Mouse (Mus musculus) neural tube, embryonic 11.5 days (tissue): ENCODE measurements around the gene Adh5. TPM values are rescaled to one million over a fixed set of nuclear protein-coding genes. Genes with fewer than 3 reads are reported as not detected.
A peak's percentile ranks its signal among the peaks of the same experiment; 100 is the strongest.

ENCODE experiments used
- ATAC-seq: fragments of 200-750 bp; cut with Nextera tagmentation; 2 replicates; pipeline ENCODE4 v1.8.0; 2017; ENCODE audit warnings: moderate number of reproducible peaks, mild to moderate bottlenecking, moderate TSS enrichment, moderate library complexity; ENCODE audit not compliant: insufficient read depth, low FRiP score, low TSS enrichment
- DNase-seq: peaks from one replicate; pipeline ENCODE4 v3.0.0-alpha.2; 2015; ENCODE audit warnings: low spot score
- H3K27ac ChIP-seq: fragments of 300-500 bp; sonication (generic); 2 replicates; pipeline ENCODE4 v1.5.1; 2014; ENCODE audit warnings: low read depth, mild to moderate bottlenecking, low read length
- H3K27me3 ChIP-seq: fragments of 300-500 bp; sonication (generic); 2 replicates; pipeline ENCODE4 v1.6.1; 2014; ENCODE audit warnings: mild to moderate bottlenecking, low read length, mixed read lengths; ENCODE audit not compliant: control insufficient read depth, insufficient read depth
- H3K36me3 ChIP-seq: fragments of 300-500 bp; sonication (generic); 2 replicates; pipeline ENCODE4 v1.6.1; 2014; ENCODE audit warnings: mild to moderate bottlenecking, low read length, moderate library complexity, mixed read lengths; ENCODE audit not compliant: control insufficient read depth, insufficient read depth
- H3K4me1 ChIP-seq: fragments of 300-500 bp; sonication (generic); 2 replicates; pipeline ENCODE4 v1.6.1; 2014; ENCODE audit warnings: low read length, mixed read lengths; ENCODE audit not compliant: control insufficient read depth, insufficient read depth
- H3K4me2 ChIP-seq: fragments of 300-500 bp; sonication (generic); 2 replicates; pipeline ENCODE4 v1.6.1; 2014; ENCODE audit warnings: low read depth, mild to moderate bottlenecking, moderate library complexity
- H3K4me3 ChIP-seq: fragments of 300-500 bp; sonication (generic); 2 replicates; pipeline ENCODE4 v1.5.1; 2014; ENCODE audit warnings: low read depth, low read length
- H3K9ac ChIP-seq: fragments of 300-500 bp; sonication (generic); 2 replicates; pipeline ENCODE4 v1.6.1; 2014; ENCODE audit warnings: mild to moderate bottlenecking, low read length
- H3K9me3 ChIP-seq: fragments of 300-500 bp; sonication (generic); 2 replicates; pipeline ENCODE4 v1.6.1; 2016; ENCODE audit warnings: low read length; ENCODE audit not compliant: control insufficient read depth
- WGBS: fragments of 180-500 bp; shearing (Covaris S2); extraction: QIAGEN DNeasy Blood & Tissue Kit; methylation state at CpG from one replicate; pipeline ENCODE4 v1.1.7; 2014; 5-methylcytosine and 5-hydroxymethylcytosine counted together
- polyA plus RNA-seq: library from polyadenylated mRNA; unstranded; fragments of >200 nt; fragmentation: Nextera tagmentation; extraction: Ambion mirVana; gene quantifications from 2 replicates; pipeline ENCODE4 v1.2.1, GENCODE M21; 2014

Adh5 gene
- polyA plus RNA-seq, 1 experiment from 2014 or later, result 254 TPM

DNA sequence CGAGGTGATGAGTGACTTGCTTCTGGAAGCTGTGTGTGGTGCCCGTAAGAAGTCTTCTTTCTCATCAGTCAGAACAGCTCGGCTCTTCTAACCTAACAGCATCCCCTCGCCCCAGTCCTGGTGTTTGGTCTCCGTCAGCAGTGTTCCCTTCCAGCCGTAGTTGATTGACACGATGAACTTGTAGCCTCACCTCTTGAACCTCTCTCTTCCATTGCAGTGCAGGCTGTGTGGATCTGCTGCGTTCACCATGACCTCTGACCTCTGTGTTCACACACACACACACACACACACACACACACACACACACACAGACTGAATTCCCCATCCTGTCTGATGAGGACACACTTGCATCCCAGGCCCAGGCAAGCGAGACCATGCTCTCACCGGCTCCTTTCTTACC is 9.3 kb downstream of the Adh5 start:
- no peaks in the 10 kb centered on the region for H3K27me3 ChIP-seq
- no peaks in the 10 kb centered on the region for H3K4me1 ChIP-seq
- WGBS, result 90% methylated on average over 10 of the region's 10 CpGs
- H3K36me3 ChIP-seq, result peaks cover 10% of the 10 kb centered on the region
- no peak overlapping the region for H3K27ac ChIP-seq
- ATAC-seq, result no peak
- no peak overlapping the region for H3K9ac ChIP-seq
- no peaks in the 10 kb centered on the region for H3K9me3 ChIP-seq
- no peak for DNase-seq
- no peak overlapping the region for H3K4me2 ChIP-seq
- no peak overlapping the region for H3K4me3 ChIP-seq

DNA sequence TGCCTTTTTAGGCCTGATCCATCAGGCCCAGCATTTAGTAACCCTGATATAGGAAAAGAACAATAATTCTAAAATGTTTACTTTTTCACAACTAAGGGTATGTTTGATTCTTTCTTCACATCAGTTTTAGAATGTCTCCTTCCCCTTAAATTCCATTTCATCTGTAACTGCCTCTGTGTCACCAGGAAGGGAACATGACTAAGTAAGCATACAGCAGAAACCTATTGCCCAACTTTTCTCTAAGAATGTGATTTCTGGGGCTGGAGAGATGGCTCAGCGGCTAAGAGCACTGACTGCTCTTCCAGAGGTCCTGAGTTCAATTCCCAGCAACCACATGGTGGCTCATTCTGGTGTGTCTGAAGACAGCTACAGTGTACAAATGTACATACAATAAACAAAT is 11.3 kb downstream of the Adh5 start:
- WGBS, result 100% methylated on average over 1 of the region's 1 CpGs

DNA sequence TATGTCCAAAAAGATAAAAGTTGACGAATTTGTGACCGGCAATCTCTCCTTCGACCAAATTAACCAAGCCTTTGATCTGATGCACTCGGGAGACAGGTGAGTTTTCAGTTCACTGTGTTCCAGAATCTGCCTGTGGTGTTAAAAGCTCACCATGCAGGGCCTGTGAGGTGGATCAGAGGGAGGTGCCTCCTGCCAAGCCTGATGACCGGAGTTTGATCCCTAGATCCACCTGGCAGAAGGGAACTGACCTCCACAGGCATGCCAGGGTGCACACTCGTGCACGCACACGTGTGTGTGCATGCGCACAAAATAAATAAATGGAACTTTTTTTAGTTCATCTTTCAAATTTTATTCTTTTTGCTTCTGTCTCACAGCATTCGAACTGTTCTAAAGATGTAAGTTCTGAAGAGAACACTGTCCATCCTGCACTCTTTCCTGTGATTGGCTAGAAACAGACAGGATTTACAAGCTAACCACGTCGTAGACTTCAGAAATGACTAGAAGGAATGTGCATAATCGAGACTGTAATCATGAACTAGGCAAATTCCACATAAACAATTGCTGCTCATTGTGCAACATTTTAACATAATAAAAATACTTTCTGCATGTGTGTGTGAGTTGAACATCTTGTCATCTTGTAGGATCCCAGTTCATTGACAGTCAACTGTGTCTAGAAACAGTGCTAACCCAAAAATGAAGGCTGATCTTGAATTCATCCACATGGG is 12.0 kb downstream of the Adh5 start:
- Histone ChIP-seq H3K4me1 (no peaks in the 10 kb centered on the region), H3K9ac (no peak overlapping the region), H3K36me3 (peaks cover 16% of the 10 kb centered on the region), H3K27me3 (no peaks in the 10 kb centered on the region), H3K4me2 (no peak overlapping the region), H3K27ac (no peak overlapping the region), H3K9me3 (no peaks in the 10 kb centered on the region), H3K4me3 (no peak overlapping the region)
- DNase-seq (no peak), ATAC-seq (no peak)
- 92% methylated on average over 13 of the region's 13 CpGs for WGBS

More for the DNA sequence above, 11.3 kb downstream of the Adh5 start:
- no peak overlapping the region for H3K4me2 ChIP-seq
- H3K9ac ChIP-seq, result no peak overlapping the region
- DNase-seq (no peak), ATAC-seq (no peak)
- H3K36me3 ChIP-seq, result peaks cover 12% of the 10 kb centered on the region
- no peak overlapping the region for H3K4me3 ChIP-seq
- no peaks in the 10 kb centered on the region for H3K4me1 ChIP-seq
- H3K27ac ChIP-seq, result no peak overlapping the region
- H3K27me3 ChIP-seq, result no peaks in the 10 kb centered on the region
- no peaks in the 10 kb centered on the region for H3K9me3 ChIP-seq

DNA sequence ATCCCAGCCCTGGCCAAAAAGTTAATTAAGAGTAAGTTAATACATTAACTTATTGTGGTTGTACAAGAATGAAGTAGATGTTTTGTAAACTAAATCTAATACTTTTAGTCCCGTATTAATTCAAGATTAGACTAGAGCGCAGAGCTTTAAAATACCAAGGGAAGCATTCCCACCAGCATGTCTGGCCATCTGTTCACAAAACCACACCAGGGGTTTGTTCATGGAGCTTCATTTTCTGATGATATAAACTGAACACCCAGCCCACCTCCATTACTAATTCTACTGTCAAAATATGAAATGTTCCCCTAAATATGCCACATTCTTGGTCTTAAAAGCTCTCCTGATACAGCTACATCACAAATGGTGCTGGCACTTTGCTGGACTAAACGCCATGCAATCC is 15.5 kb downstream of the Adh5 start:
- Histone ChIP-seq H3K9me3 (no peaks in the 10 kb centered on the region), H3K27ac (no peak overlapping the region), H3K27me3 (no peaks in the 10 kb centered on the region), H3K4me1 (no peaks in the 10 kb centered on the region), H3K36me3 (peaks cover 8% of the 10 kb centered on the region), H3K4me3 (no peak overlapping the region), H3K9ac (no peak overlapping the region), H3K4me2 (no peak overlapping the region)
- ATAC-seq (no peak), DNase-seq (no peak)
- 95% methylated on average over 3 of the region's 3 CpGs for WGBS

DNA sequence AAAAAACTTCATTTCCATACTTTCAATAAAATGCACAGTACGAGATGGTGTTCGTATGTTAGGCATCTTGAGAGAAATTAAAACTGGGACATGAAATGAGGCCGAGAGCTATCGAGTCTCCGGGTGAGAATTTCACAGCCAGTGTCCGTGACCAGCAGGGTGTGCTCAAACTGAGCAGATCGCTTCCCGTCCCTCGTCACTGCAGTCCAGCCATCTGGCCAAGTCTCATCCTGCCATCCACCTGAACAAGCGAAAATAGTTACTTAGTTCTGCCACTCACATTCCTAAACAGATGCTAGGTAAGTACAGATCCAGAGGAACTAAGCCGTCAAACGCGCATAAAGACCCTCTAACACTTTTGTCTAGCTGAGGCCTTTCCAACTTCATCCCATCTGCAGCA is 17.4 kb downstream of the Adh5 start:
- Histone ChIP-seq H3K4me1 (no peaks in the 10 kb centered on the region), H3K9ac (no peak overlapping the region), H3K4me3 (no peak overlapping the region), H3K27me3 (no peaks in the 10 kb centered on the region), H3K9me3 (no peaks in the 10 kb centered on the region), H3K27ac (no peak overlapping the region), H3K4me2 (no peak overlapping the region), H3K36me3 (peaks cover 9% of the 10 kb centered on the region)
- DNase-seq, result no peak
- 84% methylated on average over 13 of the region's 13 CpGs for WGBS
- no peak for ATAC-seq

DNA sequence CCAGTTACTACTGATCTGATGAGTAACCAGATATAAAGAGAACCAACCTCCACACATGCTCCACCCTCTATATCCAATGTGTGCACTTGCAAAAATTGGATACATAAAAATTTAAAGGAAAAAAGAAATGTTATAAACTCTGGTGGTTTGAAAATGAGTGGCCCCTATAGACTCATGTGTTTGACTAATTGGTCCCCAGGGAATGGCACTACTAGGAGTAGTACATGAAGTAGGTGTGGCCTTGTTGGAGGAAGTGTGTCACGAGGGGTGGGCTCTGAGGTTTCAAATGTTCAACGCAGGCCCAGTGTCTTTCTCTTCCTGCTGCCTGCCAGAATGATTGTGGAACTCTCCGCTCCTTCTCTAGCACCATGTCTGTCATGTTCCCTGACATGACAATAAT is 18.9 kb downstream of the Adh5 start:
- Histone ChIP-seq H3K27me3 (no peaks in the 10 kb centered on the region), H3K36me3 (peaks cover 14% of the 10 kb centered on the region), H3K27ac (no peak overlapping the region), H3K4me3 (no peak overlapping the region), H3K9ac (no peak overlapping the region), H3K9me3 (no peaks in the 10 kb centered on the region), H3K4me2 (no peak overlapping the region), H3K4me1 (no peaks in the 10 kb centered on the region)
- ATAC-seq (no peak), DNase-seq (no peak)
- 90% methylated on average over 3 of the region's 3 CpGs for WGBS

DNA sequence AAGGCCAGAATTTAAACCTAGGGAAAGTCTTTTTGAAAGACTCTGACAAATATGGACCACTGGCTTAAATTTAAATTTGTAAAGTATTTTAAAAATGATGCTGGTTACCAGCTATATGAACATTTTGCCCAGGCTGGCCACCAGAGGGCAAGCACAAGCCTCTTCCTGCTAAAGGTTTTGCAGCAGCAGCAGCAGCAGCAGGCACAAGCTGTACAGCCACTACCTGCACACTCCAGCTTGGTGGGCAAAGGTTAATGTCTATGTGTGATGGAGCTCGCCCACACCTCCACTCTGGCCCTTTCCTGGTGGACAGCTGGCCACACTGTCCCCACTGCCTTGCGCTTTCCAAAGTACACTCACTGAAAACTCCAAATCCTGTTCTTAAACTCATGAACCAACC is 20.2 kb downstream of the Adh5 start:
- no peak overlapping the region for H3K9ac ChIP-seq
- H3K9me3 ChIP-seq, result no peaks in the 10 kb centered on the region
- ATAC-seq, result peak; percentile 60; the same call in 1 of the 2 replicates
- no peak overlapping the region for H3K27ac ChIP-seq
- WGBS, result 90% methylated on average over 2 of the region's 2 CpGs
- no peak overlapping the region for H3K4me3 ChIP-seq
- no peak overlapping the region for H3K4me2 ChIP-seq
- peaks cover 14% of the 10 kb centered on the region for H3K36me3 ChIP-seq
- no peaks in the 10 kb centered on the region for H3K27me3 ChIP-seq
- H3K4me1 ChIP-seq, result no peaks in the 10 kb centered on the region
- DNase-seq, result peak; percentile 55

DNA sequence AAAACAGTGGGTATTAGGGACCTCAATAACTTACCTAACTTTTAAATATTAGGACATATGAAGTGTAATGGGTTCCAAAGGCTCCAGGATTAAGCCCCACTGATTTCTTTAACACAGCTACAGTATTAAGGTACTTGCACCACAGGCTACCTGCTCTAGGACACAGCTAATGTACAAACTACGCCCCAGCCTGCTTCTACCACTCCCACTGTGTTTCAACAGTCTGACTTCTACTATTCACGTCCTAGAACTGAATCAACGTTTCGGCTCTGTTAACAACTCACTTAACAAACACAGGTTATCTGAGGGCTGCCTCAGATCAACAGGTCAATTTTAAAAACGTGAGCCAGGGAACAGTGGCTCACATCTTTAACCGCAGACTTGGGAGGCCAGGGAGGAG is 20.9 kb downstream of the Adh5 start:
- H3K4me1 ChIP-seq, result no peaks in the 10 kb centered on the region
- WGBS, result 91% methylated on average over 6 of the region's 6 CpGs
- H3K4me2 ChIP-seq, result no peak overlapping the region

DNA sequence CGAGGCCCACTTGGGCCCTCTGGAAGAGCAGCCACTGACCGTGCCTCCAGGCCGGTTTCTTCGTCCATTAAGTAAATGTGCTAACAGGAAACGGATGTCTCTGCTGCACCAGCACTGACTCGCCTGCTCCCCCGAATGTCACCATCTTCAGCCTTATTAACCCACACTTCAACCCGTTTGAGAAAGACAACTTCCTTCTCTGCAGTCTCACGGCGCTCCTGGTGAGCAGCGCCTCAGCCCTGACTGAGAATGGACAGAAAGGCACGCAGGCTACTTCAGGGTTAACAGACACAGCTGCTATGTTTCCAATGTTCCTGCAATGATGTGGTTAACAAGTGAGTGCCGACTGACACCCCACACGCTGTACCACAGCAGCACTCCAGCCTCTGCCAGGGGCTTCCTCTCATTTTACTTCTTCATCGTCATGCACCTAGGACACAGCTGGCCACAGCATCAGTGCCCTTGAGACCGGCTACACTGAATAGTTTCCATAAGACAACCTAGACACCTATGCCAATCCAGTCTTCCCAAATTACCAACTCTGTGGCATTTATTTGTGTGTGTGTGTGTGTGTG is 21.8 kb downstream of the Adh5 start:
- no peak overlapping the region for H3K9ac ChIP-seq
- 87% methylated on average over 16 of the region's 16 CpGs for WGBS
- H3K9me3 ChIP-seq, result no peaks in the 10 kb centered on the region
- H3K4me2 ChIP-seq, result no peak overlapping the region
- H3K36me3 ChIP-seq, result peaks cover 12% of the 10 kb centered on the region
- DNase-seq, result no peak
- H3K27ac ChIP-seq, result no peak overlapping the region
- no peaks in the 10 kb centered on the region for H3K27me3 ChIP-seq
- H3K4me1 ChIP-seq, result no peaks in the 10 kb centered on the region
- H3K4me3 ChIP-seq, result no peak overlapping the region
- no peak for ATAC-seq

More for the DNA sequence above, 20.9 kb downstream of the Adh5 start:
- Histone ChIP-seq H3K36me3 (peaks cover 15% of the 10 kb centered on the region), H3K27me3 (no peaks in the 10 kb centered on the region), H3K27ac (no peak overlapping the region), H3K9ac (no peak overlapping the region), H3K9me3 (no peaks in the 10 kb centered on the region), H3K4me3 (no peak overlapping the region)
- ATAC-seq, result no peak
- DNase-seq, result no peak
